Mouse (Mus musculus) hindbrain, embryonic 10.5 days (tissue): ENCODE data around the gene Anxa7. TPM values are rescaled to one million over a fixed set of nuclear protein-coding genes. Genes with fewer than 3 reads are reported as not detected.

Source experiments
- DNase-seq: peaks from one replicate; pipeline ENCODE4 v3.0.0-alpha.2; 2017; ENCODE audit warnings: low spot score
- H3K27ac ChIP-seq: fragments of 300-500 bp; sonication (generic); 2 replicates; pipeline ENCODE4 v1.5.1; 2016; ENCODE audit warnings: mild to moderate bottlenecking, moderate library complexity
- H3K27me3 ChIP-seq: fragments of 300-500 bp; sonication (generic); 2 replicates; pipeline ENCODE4 v1.6.1; 2016; ENCODE audit warnings: mild to moderate bottlenecking; ENCODE audit not compliant: poor library complexity, insufficient read depth, severe bottlenecking
- H3K36me3 ChIP-seq: fragments of 300-500 bp; sonication (generic); 2 replicates; pipeline ENCODE4 v1.6.1; 2016; ENCODE audit warnings: mild to moderate bottlenecking, moderate library complexity
- H3K4me1 ChIP-seq: fragments of 300-500 bp; sonication (generic); replicated peaks from 2 replicates; pipeline ENCODE4 v1.6.1; 2016; ENCODE audit warnings: mild to moderate bottlenecking
- H3K4me3 ChIP-seq: fragments of 300-500 bp; sonication (generic); 2 replicates; pipeline ENCODE4 v1.5.1; 2016; ENCODE audit warnings: mild to moderate bottlenecking, moderate library complexity
- H3K9me3 ChIP-seq: fragments of 300-500 bp; sonication (generic); 2 replicates; pipeline ENCODE4 v1.6.1; 2016; ENCODE audit warnings: mild to moderate bottlenecking, moderate library complexity
- WGBS: fragments of 180-500 bp; shearing (Covaris S2); methylation state at CpG from one replicate; pipeline ENCODE4 v1.1.7; 2016; 5-methylcytosine and 5-hydroxymethylcytosine counted together
- polyA plus RNA-seq: library from polyadenylated mRNA; unstranded; fragments of >200 nt; fragmentation: Nextera tagmentation; extraction: Ambion mirVana; gene quantifications from 2 replicates; pipeline ENCODE4 v1.2.1, GENCODE M21; 2016

Anxa7 gene
- polyA plus RNA-seq, 1 experiment from 2014 or later: 12.8 TPM

DNA sequence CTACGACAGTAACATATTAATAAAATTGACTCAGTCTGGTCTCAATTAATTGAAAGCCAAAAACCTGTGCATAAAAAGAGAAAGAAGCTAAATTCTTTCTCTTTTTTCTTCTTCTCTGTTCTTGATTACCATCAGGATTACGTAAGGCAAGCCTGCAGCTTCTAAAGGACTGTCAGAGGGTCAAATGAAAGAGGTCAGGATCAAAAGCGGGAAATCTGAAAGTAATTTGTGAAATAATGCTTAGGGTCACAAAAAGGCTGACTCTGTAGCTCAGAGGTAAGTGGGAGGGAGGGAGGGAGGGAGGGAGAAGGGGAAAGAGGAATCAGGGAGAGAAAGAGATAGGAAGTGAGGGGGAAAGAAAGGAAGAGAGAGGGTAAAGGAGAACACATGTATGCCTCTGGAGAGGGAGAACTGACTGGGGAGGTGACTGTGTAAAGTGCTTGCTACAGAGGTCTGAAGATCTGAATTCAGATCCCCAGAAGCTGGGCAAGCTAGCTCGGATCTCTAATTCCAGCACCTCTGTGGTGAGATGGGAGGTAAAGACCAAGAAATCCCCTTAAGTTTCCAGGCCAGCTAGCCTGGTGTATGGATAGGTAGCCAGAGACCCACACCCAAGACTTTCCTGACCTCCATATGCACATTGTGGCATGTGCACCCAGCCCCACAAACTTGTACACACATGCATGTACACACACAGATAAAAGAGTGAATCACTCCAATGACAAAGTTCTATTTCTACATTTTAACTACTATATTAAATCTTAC lies 2.5 kb downstream of the Anxa7 start:
- no peak for DNase-seq
- 47% methylated on average over 4 of the region's 4 CpGs for WGBS

DNA sequence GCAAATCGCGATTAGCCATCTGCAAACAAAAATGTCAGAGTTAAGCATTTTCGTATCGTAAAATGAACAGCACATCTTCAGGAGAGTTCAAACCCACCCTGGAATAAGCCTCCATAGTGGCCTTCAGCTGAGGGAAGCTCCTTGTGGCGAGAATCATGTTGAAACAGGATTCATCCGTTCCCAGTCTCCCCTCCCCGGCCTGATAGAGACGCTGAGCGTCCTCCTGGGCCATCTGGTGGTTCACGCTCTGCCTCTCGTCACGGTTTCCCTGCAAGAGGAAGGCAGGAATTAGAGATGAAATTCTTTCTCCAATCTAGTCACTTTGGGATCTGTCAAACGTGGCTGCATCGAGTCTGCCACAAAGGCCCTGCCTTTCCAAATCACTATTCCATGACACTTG lies 19.7 kb downstream of the Anxa7 start:
- Histone ChIP-seq H3K9me3 (no peaks in the 10 kb centered on the region), H3K36me3 (peaks cover 13% of the 10 kb centered on the region), H3K27me3 (no peaks in the 10 kb centered on the region), H3K4me1 (no peaks in the 10 kb centered on the region), H3K27ac (no peak overlapping the region), H3K4me3 (no peak overlapping the region)
- no peak for DNase-seq
- WGBS: 81% methylated on average over 14 of the region's 14 CpGs

More for the DNA sequence above, 2.5 kb downstream of the Anxa7 start:
- H3K4me1 ChIP-seq: peaks cover 20% of the 10 kb centered on the region
- H3K36me3 ChIP-seq: no peaks in the 10 kb centered on the region
- no peaks in the 10 kb centered on the region for H3K9me3 ChIP-seq
- H3K4me3 ChIP-seq: no peak overlapping the region
- peaks cover 12% of the 10 kb centered on the region for H3K27me3 ChIP-seq
- no peak overlapping the region for H3K27ac ChIP-seq

DNA sequence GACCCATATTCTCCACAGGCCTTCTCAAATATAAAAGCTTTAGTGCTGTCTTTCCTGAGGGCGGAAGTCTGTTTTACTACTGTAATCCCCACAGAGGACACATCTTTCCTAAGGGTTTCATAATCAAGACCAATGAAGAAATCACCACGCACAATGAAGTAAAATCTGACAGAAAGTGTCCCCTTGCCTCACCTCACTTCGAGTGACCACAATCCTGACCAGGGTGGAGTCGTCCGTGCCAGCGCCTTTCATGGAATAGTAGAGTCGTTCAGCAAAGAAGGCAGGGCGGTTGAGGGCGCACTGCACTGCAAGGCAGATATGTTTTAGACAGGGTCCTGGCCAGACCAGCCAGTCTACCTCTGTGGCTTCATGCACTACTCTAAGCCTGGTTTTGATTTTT lies 21.6 kb downstream of the Anxa7 start:
- Histone ChIP-seq H3K9me3 (no peaks in the 10 kb centered on the region), H3K27me3 (no peaks in the 10 kb centered on the region), H3K27ac (no peak overlapping the region), H3K4me3 (no peak overlapping the region), H3K36me3 (peaks cover 4% of the 10 kb centered on the region; the same call in 1 of the 2 replicates), H3K4me1 (no peaks in the 10 kb centered on the region)
- no peak for DNase-seq
- WGBS: 96% methylated on average over 9 of the region's 9 CpGs

- Histone ChIP-seq H3K27ac (no peak overlapping the region), H3K4me1 (peaks cover 9% of the 10 kb centered on the region; the same call in 1 of the 2 replicates), H3K4me3 (no peak overlapping the region), H3K27me3 (no peaks in the 10 kb centered on the region), H3K9me3 (no peaks in the 10 kb centered on the region), H3K36me3 (no peaks in the 10 kb centered on the region)
- WGBS: 89% methylated on average over 5 of the region's 5 CpGs
- no peak for DNase-seq
Observed at GRCm38 (mm10) chr14:20452929-20453328, 27.0 kb downstream of the Anxa7 start.

GRCm38 (mm10) chr14:20451765-20452331 lies 28.1 kb downstream of the Anxa7 start, which contains the start of gene Cfap70:
Cfap70 (minus strand) TSS chr14:20452226.
- DNase-seq: peak; percentile 58
- Histone ChIP-seq H3K4me1 (peaks cover 9% of the 10 kb centered on the region; the same call in 1 of the 2 replicates), H3K27me3 (no peaks in the 10 kb centered on the region), H3K4me3 (peak within 1 kb of the TSS; percentile 50), H3K27ac (peak within 1 kb of the TSS; percentile 50; the same call in 1 of the 2 replicates), H3K9me3 (no peaks in the 10 kb centered on the region), H3K36me3 (no peaks in the 10 kb centered on the region)
- 2% methylated on average over 15 of the region's 15 CpGs for WGBS

DNA sequence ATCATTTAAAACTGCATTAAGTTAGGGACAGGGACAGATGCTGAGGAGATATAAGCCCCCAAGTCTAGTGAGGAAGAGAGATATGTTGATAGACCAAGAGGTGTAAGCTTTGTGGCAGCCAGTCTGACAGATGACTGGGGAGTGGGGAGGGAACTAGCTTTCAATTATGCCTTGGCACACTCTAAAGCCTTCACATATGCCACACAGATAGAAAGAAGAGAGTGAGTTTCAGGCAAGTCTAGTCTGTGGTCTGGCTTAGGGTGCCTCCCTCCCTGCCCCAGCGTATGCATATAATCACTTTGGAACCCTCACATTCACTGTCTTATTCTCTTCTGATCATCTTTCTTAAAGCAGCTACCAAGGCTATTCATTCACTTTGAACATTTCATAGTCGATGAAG lies 28.6 kb downstream of the Anxa7 start:
- no peak for DNase-seq

GRCm38 (mm10) chr14:20447209-20447608 lies 32.7 kb downstream of the Anxa7 start:
- Histone ChIP-seq H3K27ac (no peak overlapping the region), H3K4me1 (peaks cover 13% of the 10 kb centered on the region; the same call in 1 of the 2 replicates), H3K36me3 (no peaks in the 10 kb centered on the region), H3K27me3 (no peaks in the 10 kb centered on the region), H3K4me3 (no peak overlapping the region), H3K9me3 (no peaks in the 10 kb centered on the region)
- no peak for DNase-seq
- 65% methylated on average over 12 of the region's 12 CpGs for WGBS

More for the DNA sequence above, 28.6 kb downstream of the Anxa7 start:
- Histone ChIP-seq H3K36me3 (no peaks in the 10 kb centered on the region), H3K27me3 (no peaks in the 10 kb centered on the region), H3K4me1 (peaks cover 9% of the 10 kb centered on the region; the same call in 1 of the 2 replicates), H3K4me3 (peak overlapping the region; percentile 50), H3K27ac (0 out of 2 replicates have a peak overlapping the region, but pooled peaks have one; percentile 50), H3K9me3 (no peaks in the 10 kb centered on the region)
- WGBS: 20% methylated on average over 2 of the region's 2 CpGs

DNA sequence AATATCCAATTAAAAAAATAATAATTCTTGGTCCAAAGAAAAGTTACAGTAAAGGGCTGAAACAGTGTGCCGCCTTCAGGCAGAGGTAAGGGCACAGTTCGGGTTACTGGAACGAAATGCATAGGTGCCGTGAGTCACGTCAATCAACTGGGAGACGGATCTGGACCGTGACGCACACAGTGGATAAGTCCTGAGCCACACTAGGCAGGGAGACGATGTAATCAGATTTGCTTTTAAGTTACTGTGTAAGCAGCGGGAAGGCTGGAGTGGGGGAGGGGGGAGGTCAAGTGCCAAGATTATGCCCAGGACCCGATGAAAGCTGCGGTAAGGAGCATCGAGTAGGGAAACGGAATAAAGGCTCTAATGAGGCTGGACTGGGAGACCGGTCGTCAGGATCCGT lies 37.7 kb downstream of the Anxa7 start:
- H3K4me1 ChIP-seq: peaks cover 4% of the 10 kb centered on the region; the same call in 1 of the 2 replicates
- no peak overlapping the region for H3K4me3 ChIP-seq
- no peaks in the 10 kb centered on the region for H3K9me3 ChIP-seq
- no peak overlapping the region for H3K27ac ChIP-seq
- WGBS: 70% methylated on average over 17 of the region's 17 CpGs
- H3K36me3 ChIP-seq: no peaks in the 10 kb centered on the region
- no peaks in the 10 kb centered on the region for H3K27me3 ChIP-seq
- no peak for DNase-seq

GRCm38 (mm10) chr14:20436976-20437375 lies 43.0 kb downstream of the Anxa7 start:
- Histone ChIP-seq H3K4me1 (no peaks in the 10 kb centered on the region), H3K36me3 (no peaks in the 10 kb centered on the region), H3K27ac (no peak overlapping the region), H3K9me3 (no peaks in the 10 kb centered on the region), H3K27me3 (no peaks in the 10 kb centered on the region), H3K4me3 (no peak overlapping the region)
- 76% methylated on average over 6 of the region's 6 CpGs for WGBS
- no peak for DNase-seq

DNA sequence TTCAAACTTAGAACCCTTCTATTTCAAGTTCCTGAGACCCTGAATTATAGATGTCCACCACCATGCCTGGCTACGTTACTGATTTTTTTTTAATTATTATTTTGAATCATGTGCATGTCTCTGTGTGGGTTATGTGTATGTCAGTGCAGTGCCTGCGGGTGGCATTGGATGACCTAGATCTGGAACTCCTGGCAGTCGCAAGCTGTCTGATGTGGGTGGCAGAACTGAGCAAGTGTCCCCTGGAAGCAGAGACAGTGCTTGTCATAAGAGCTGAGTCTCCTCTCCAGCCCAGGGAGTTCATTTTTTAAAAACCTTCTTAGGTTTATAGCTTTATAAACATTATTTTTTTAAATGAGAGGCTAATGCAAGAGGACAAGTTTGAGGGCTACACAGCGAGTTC lies 47.5 kb downstream of the Anxa7 start:
- no peak overlapping the region for H3K4me3 ChIP-seq
- no peak for DNase-seq
- H3K9me3 ChIP-seq: no peaks in the 10 kb centered on the region
- WGBS: 88% methylated on average over 4 of the region's 4 CpGs
- no peak overlapping the region for H3K27ac ChIP-seq
- H3K27me3 ChIP-seq: no peaks in the 10 kb centered on the region
- no peaks in the 10 kb centered on the region for H3K4me1 ChIP-seq
- H3K36me3 ChIP-seq: no peaks in the 10 kb centered on the region

DNA sequence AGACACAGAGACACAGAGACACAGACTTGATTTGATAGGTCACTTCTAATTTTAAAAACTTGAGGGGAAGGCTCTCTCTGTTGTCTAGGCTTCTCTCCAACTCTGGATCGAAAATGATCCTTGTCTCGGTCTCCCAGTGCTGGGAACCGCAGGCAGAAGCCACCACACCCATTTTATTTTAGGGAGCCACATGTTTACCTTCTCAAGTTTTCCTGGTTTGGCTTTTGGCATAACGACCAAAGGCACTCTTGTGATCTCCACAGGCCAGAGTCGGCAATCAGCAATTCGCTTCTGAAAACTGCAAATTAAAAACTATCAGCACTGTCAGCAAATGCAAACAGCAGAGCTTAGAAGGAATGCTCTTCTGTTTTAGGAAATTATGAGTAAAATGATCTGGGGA lies 48.2 kb downstream of the Anxa7 start:
- Histone ChIP-seq H3K9me3 (no peaks in the 10 kb centered on the region), H3K4me3 (no peak overlapping the region), H3K27me3 (no peaks in the 10 kb centered on the region), H3K27ac (no peak overlapping the region), H3K36me3 (no peaks in the 10 kb centered on the region), H3K4me1 (no peaks in the 10 kb centered on the region)
- DNase-seq: no peak
- WGBS: 85% methylated on average over 6 of the region's 6 CpGs

DNA sequence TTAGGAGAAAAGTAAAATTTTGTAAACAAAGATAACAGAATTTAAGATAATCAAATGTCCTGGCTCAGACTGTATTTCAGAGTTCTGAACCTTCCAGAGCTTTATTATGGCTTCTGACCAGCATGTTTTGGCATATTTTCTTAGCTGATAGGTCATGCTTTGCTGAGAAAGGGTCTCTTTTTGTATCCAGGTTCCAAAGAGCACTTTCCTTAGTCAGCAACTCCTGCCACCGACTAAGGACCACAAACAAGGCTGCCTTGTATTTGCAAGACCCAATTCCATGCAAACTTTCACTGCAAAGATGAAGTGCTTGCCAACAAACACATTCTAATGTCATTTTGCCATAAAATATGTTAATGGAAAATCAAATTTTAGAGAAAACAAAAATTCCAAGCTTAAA lies 50.1 kb downstream of the Anxa7 start:
- Histone ChIP-seq H3K36me3 (no peaks in the 10 kb centered on the region), H3K4me1 (no peaks in the 10 kb centered on the region), H3K9me3 (no peaks in the 10 kb centered on the region), H3K27me3 (no peaks in the 10 kb centered on the region), H3K4me3 (no peak overlapping the region), H3K27ac (no peak overlapping the region)
- WGBS: 74% methylated on average over 1 of the region's 1 CpGs
- no peak for DNase-seq

DNA sequence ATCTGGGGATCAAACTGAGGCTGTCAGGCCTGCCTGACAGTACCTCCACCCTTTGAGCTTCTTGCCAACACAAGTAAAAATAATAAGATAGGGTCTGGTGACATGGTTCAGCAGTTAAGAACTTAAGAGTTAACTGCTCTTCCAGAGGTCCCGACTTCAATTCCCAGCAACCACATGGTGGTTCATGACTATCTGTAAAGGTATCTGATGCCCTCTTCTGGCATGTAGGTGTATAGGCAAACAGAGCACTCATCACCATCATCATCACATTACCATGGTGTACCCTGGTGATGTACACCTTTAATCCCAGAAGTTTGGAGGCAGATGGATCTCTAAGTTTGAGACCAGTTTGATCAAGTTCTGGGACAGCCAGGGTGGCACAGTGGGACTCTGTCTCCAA lies 51.3 kb downstream of the Anxa7 start:
- Histone ChIP-seq H3K27me3 (no peaks in the 10 kb centered on the region), H3K27ac (no peak overlapping the region), H3K4me3 (no peak overlapping the region), H3K9me3 (no peaks in the 10 kb centered on the region), H3K4me1 (no peaks in the 10 kb centered on the region), H3K36me3 (no peaks in the 10 kb centered on the region)
- 38% methylated on average over 1 of the region's 1 CpGs for WGBS
- no peak for DNase-seq
